Mouse (Mus musculus) lung, embryonic 15.5 days (tissue): ENCODE measurements around the gene Slc25a12. TPM values are rescaled to one million over a fixed set of nuclear protein-coding genes. Genes with fewer than 3 reads are reported as not detected.
A peak's percentile ranks its signal among the peaks of the same experiment; 100 is the strongest.

Source experiments
- ATAC-seq: fragments of 200-750 bp; cut with Nextera tagmentation; 2 replicates; pipeline ENCODE4 v1.8.0; 2017; ENCODE audit warnings: moderate number of reproducible peaks, borderline replicate concordance; ENCODE audit not compliant: low FRiP score, low TSS enrichment; ENCODE audit errors: extremely low read depth
- H3K27ac ChIP-seq: fragments of 300-500 bp; sonication (generic); 2 replicates; pipeline ENCODE4 v1.5.1; 2015; ENCODE audit warnings: moderate library complexity, mild to moderate bottlenecking, inconsistent platforms
- H3K27me3 ChIP-seq: fragments of 300-500 bp; sonication (generic); 2 replicates; pipeline ENCODE4 v1.6.1; 2015; ENCODE audit warnings: inconsistent platforms
- H3K36me3 ChIP-seq: fragments of 300-500 bp; sonication (generic); 2 replicates; pipeline ENCODE4 v1.6.1; 2015; ENCODE audit warnings: inconsistent platforms
- H3K4me1 ChIP-seq: fragments of 300-500 bp; sonication (generic); 2 replicates; pipeline ENCODE4 v1.6.1; 2015; ENCODE audit warnings: inconsistent platforms
- H3K4me2 ChIP-seq: fragments of 300-500 bp; sonication (generic); 2 replicates; pipeline ENCODE4 v1.6.1; 2015; ENCODE audit warnings: inconsistent platforms, mild to moderate bottlenecking, moderate library complexity
- H3K4me3 ChIP-seq: fragments of 300-500 bp; sonication (generic); 2 replicates; pipeline ENCODE4 v1.5.1; 2015; ENCODE audit warnings: mild to moderate bottlenecking, inconsistent platforms
- H3K9ac ChIP-seq: fragments of 300-500 bp; sonication (generic); 2 replicates; pipeline ENCODE4 v1.6.1; 2015; ENCODE audit warnings: inconsistent platforms
- H3K9me3 ChIP-seq: fragments of 300-500 bp; sonication (generic); 2 replicates; pipeline ENCODE4 v1.6.1; 2016; ENCODE audit warnings: inconsistent platforms
- WGBS: fragments of 180-500 bp; shearing (Covaris S2); methylation state at CpG from one replicate; pipeline ENCODE4 v1.1.7; 2015; 5-methylcytosine and 5-hydroxymethylcytosine counted together
- polyA plus RNA-seq: library from polyadenylated mRNA; unstranded; fragments of >200 nt; fragmentation: Nextera tagmentation; extraction: Ambion mirVana; gene quantifications from 2 replicates; pipeline ENCODE4 v1.2.1, GENCODE M21; 2015

Slc25a12 gene
- polyA plus RNA-seq, 1 experiment from 2014 or later = 35.4 TPM

GRCm38 (mm10) chr2:71297501-71297900 lies 70.0 kb downstream of the Slc25a12 start:
- Histone ChIP-seq H3K27me3 (no peaks in the 10 kb centered on the region), H3K4me1 (no peaks in the 10 kb centered on the region), H3K9me3 (no peaks in the 10 kb centered on the region), H3K27ac (no peak overlapping the region), H3K4me3 (no peak overlapping the region), H3K9ac (no peak overlapping the region), H3K4me2 (no peak overlapping the region), H3K36me3 (no peaks in the 10 kb centered on the region)
- no peak for ATAC-seq
- 47% methylated on average over 1 of the region's 1 CpGs for WGBS

GRCm38 (mm10) chr2:71295844-71296243 lies 71.7 kb downstream of the Slc25a12 start:
- Histone ChIP-seq H3K27me3 (no peaks in the 10 kb centered on the region), H3K4me3 (no peak overlapping the region), H3K9ac (no peak overlapping the region), H3K4me1 (no peaks in the 10 kb centered on the region), H3K4me2 (no peak overlapping the region), H3K36me3 (no peaks in the 10 kb centered on the region), H3K9me3 (no peaks in the 10 kb centered on the region), H3K27ac (no peak overlapping the region)
- no peak for ATAC-seq
- 83% methylated on average over 12 of the region's 12 CpGs for WGBS

- Histone ChIP-seq H3K27ac (no peak overlapping the region), H3K4me3 (no peak overlapping the region), H3K4me2 (no peak overlapping the region), H3K36me3 (no peaks in the 10 kb centered on the region), H3K9me3 (no peaks in the 10 kb centered on the region), H3K9ac (no peak overlapping the region), H3K27me3 (no peaks in the 10 kb centered on the region), H3K4me1 (no peaks in the 10 kb centered on the region)
- 17% methylated on average over 7 of the region's 7 CpGs for WGBS
- no peak for ATAC-seq
These were observed 73.1 kb downstream of the Slc25a12 start for GRCm38 (mm10) chr2:71294489-71294888.

- Histone ChIP-seq H3K27ac (no peak overlapping the region), H3K27me3 (no peaks in the 10 kb centered on the region), H3K9ac (no peak overlapping the region), H3K4me1 (no peaks in the 10 kb centered on the region), H3K4me3 (no peak overlapping the region), H3K4me2 (no peak overlapping the region), H3K9me3 (no peaks in the 10 kb centered on the region), H3K36me3 (no peaks in the 10 kb centered on the region)
- no peak for ATAC-seq
- WGBS = 68% methylated on average over 3 of the region's 3 CpGs
These were observed 73.6 kb downstream of the Slc25a12 start for GRCm38 (mm10) chr2:71293983-71294382.

GRCm38 (mm10) chr2:71291566-71291965 lies 76.0 kb downstream of the Slc25a12 start:
- Histone ChIP-seq H3K4me2 (no peak overlapping the region), H3K27ac (no peak overlapping the region), H3K36me3 (no peaks in the 10 kb centered on the region), H3K9ac (no peak overlapping the region), H3K27me3 (no peaks in the 10 kb centered on the region), H3K4me3 (no peak overlapping the region), H3K9me3 (no peaks in the 10 kb centered on the region), H3K4me1 (no peaks in the 10 kb centered on the region)
- 58% methylated on average over 5 of the region's 5 CpGs for WGBS
- ATAC-seq = no peak

GRCm38 (mm10) chr2:71290107-71290775 lies 77.3 kb downstream of the Slc25a12 start:
- Histone ChIP-seq H3K27ac (no peak overlapping the region), H3K4me3 (no peak overlapping the region), H3K4me2 (no peak overlapping the region), H3K27me3 (no peaks in the 10 kb centered on the region), H3K4me1 (no peaks in the 10 kb centered on the region), H3K36me3 (no peaks in the 10 kb centered on the region), H3K9ac (no peak overlapping the region), H3K9me3 (no peaks in the 10 kb centered on the region)
- no peak for ATAC-seq
- WGBS = 67% methylated on average over 6 of the region's 6 CpGs

GRCm38 (mm10) chr2:71281981-71282380 lies 85.6 kb downstream of the Slc25a12 start:
- 74% methylated on average over 1 of the region's 1 CpGs for WGBS
- no peak overlapping the region for H3K27ac ChIP-seq
- ATAC-seq = no peak
- no peak overlapping the region for H3K4me2 ChIP-seq
- H3K4me1 ChIP-seq = no peaks in the 10 kb centered on the region
- no peak overlapping the region for H3K4me3 ChIP-seq
- no peak overlapping the region for H3K9ac ChIP-seq
- H3K27me3 ChIP-seq = no peaks in the 10 kb centered on the region
- no peaks in the 10 kb centered on the region; the same call in 1 of the 2 replicates for H3K36me3 ChIP-seq
- no peaks in the 10 kb centered on the region for H3K9me3 ChIP-seq

- Histone ChIP-seq H3K27me3 (no peaks in the 10 kb centered on the region), H3K4me2 (no peak overlapping the region), H3K4me3 (no peak overlapping the region), H3K27ac (no peak overlapping the region), H3K4me1 (0 out of 2 replicates have a peak, but pooled peaks cover 2% of the 10 kb centered on the region), H3K9ac (no peak overlapping the region), H3K36me3 (peaks cover 4% of the 10 kb centered on the region; the same call in 1 of the 2 replicates), H3K9me3 (no peaks in the 10 kb centered on the region)
- no peak for ATAC-seq
- 68% methylated on average over 23 of the region's 23 CpGs for WGBS
These were observed 88.5 kb downstream of the Slc25a12 start for GRCm38 (mm10) chr2:71278791-71279775.

- Histone ChIP-seq H3K27ac (no peak overlapping the region), H3K4me2 (no peak overlapping the region), H3K36me3 (0 out of 2 replicates have a peak, but pooled peaks cover 4% of the 10 kb centered on the region), H3K9ac (no peak overlapping the region), H3K9me3 (no peaks in the 10 kb centered on the region), H3K4me1 (0 out of 2 replicates have a peak, but pooled peaks cover 2% of the 10 kb centered on the region), H3K27me3 (no peaks in the 10 kb centered on the region), H3K4me3 (no peak overlapping the region)
- WGBS = 77% methylated on average over 7 of the region's 7 CpGs
- no peak for ATAC-seq
These were observed 91.8 kb downstream of the Slc25a12 start for GRCm38 (mm10) chr2:71275734-71276133.

GRCm38 (mm10) chr2:71273955-71274679 lies 93.4 kb downstream of the Slc25a12 start:
- WGBS = 42% methylated on average over 23 of the region's 23 CpGs
- Histone ChIP-seq H3K4me1 (0 out of 2 replicates have a peak, but pooled peaks cover 2% of the 10 kb centered on the region), H3K36me3 (0 out of 2 replicates have a peak, but pooled peaks cover 4% of the 10 kb centered on the region), H3K27ac (peak overlapping the region; percentile 41; the same call in 1 of the 2 replicates), H3K4me3 (peak overlapping the region; percentile 36), H3K4me2 (peak overlapping the region; percentile 46), H3K9ac (no peak overlapping the region), H3K27me3 (no peaks in the 10 kb centered on the region), H3K9me3 (no peaks in the 10 kb centered on the region)
- peak; percentile 49; the same call in 1 of the 2 replicates for ATAC-seq

- H3K4me2 ChIP-seq = no peak overlapping the region
- 58% methylated on average over 4 of the region's 4 CpGs for WGBS
- H3K9me3 ChIP-seq = no peaks in the 10 kb centered on the region
- ATAC-seq = no peak
- no peaks in the 10 kb centered on the region for H3K27me3 ChIP-seq
- H3K36me3 ChIP-seq = peaks cover 12% of the 10 kb centered on the region
- H3K4me3 ChIP-seq = no peak overlapping the region
- no peak overlapping the region for H3K9ac ChIP-seq
- no peak overlapping the region for H3K27ac ChIP-seq
- H3K4me1 ChIP-seq = 0 out of 2 replicates have a peak, but pooled peaks cover 2% of the 10 kb centered on the region
These were observed 97.5 kb downstream of the Slc25a12 start for GRCm38 (mm10) chr2:71270085-71270484.
